Comparison of ENCODE assay signal across 14 mouse cellular contexts in the genomic region with DNA sequence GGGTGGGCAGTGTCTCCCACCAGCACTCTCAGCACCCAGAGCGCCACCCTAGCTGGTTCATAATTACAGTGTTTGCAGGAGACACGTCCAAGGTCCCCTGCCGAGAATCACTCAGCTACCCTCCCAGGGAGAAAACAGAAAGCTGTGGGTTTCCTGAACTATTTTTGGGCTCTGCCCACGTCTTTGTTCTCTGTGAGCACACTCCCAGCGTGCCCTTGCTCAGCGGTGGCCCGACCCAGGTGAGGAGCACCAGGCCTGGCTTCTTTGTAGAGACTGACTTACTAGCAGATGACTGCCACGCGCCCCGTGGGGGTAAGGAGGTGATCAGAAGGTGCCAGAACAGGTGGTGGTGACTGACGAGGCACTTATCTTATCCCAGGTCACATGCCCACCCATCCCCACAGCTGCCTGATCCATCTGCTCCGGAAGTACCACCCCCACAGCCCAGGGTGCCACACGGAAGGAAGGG. TPM values are rescaled to one million over a fixed set of nuclear protein-coding genes. Genes with fewer than 3 reads are reported as not detected.
DNase-seq lines count a peak whose midpoint lies in the region; ATAC-seq lines count a peak whose summit lies in the region.
"Had no signal": no experiment of that assay in that cellular context is flagged by ENCODE, and none has a peak within 500 bp of the region (broad histone marks: within the 10 kb centered on the region; RNA-seq: fewer than 3 reads in every experiment).

No protein-coding gene starts in this region.

- H3K4me1 ChIP-seq in midbrain, embryonic 11.5 days (ENCODE audit: control insufficient read depth, insufficient read depth, low read length): peaks cover 3% of the 10 kb centered on the region; the same call in 1 of the 2 replicates
- H3K4me1 ChIP-seq in midbrain, embryonic 14.5 days (ENCODE audit: control insufficient read depth, insufficient read depth, low read length): peaks cover 24% of the 10 kb centered on the region
- peaks cover 7% of the 10 kb centered on the region for H3K4me1 ChIP-seq in brown adipose tissue, adult 24 weeks (ENCODE audit: control insufficient read depth, insufficient read depth, insufficient read length, low read length)
- peaks cover 25% of the 10 kb centered on the region for H3K4me1 ChIP-seq in liver, embryonic 12.5 days
- H3K4me1 ChIP-seq: embryonic facial prominence, embryonic 15.5 days; lung, embryonic 15.5 days had no signal

- no peak overlapping the region for H3K27ac ChIP-seq in midbrain, embryonic 11.5 days (ENCODE audit: low read depth, low read length)
- no peak overlapping the region for H3K27ac ChIP-seq in midbrain, embryonic 14.5 days (replicated peaks; ENCODE audit: low read depth, low read length)
- 0 out of 2 replicates have a peak overlapping the region, but pooled peaks have one; percentile 4 for H3K27ac ChIP-seq in brown adipose tissue, adult 24 weeks (replicated peaks; ENCODE audit: low read depth, low read length)
- no peak overlapping the region for H3K27ac ChIP-seq in liver, embryonic 12.5 days
- H3K27ac ChIP-seq: embryonic facial prominence, embryonic 15.5 days; limb, embryonic 12.5 days; lung, embryonic 15.5 days; stomach, embryonic 15.5 days had no signal

- H3K9me3 ChIP-seq in midbrain, embryonic 11.5 days (ENCODE audit: control insufficient read depth, low read length): no peaks in the 10 kb centered on the region
- H3K9me3 ChIP-seq in midbrain, embryonic 14.5 days (ENCODE audit: control insufficient read depth, low read length): no peaks in the 10 kb centered on the region
- H3K9me3 ChIP-seq in liver, embryonic 12.5 days (replicated peaks): no peaks in the 10 kb centered on the region
- H3K9me3 ChIP-seq: embryonic facial prominence, embryonic 15.5 days; limb, embryonic 12.5 days; lung, embryonic 15.5 days; stomach, embryonic 15.5 days had no signal

- intact Hi-C loops in left cerebral cortex, postnatal 25 days (cut with DNase I): loop anchor here (10.0 kb wide), 1 partner anchor 45 kb away; no protein-coding TSS in a partner anchor

- WGBS in midbrain, embryonic 11.5 days: 67% methylated on average over 13 of the region's 13 CpGs
- 69% methylated on average over 13 of the region's 13 CpGs for WGBS in midbrain, embryonic 14.5 days
- WGBS in liver, embryonic 12.5 days (ENCODE audit: insufficient replicate concordance): 33% methylated on average over 13 of the region's 13 CpGs

- H3K27me3 ChIP-seq in midbrain, embryonic 11.5 days (ENCODE audit: control insufficient read depth, insufficient read depth, low read length): no peaks in the 10 kb centered on the region
- no peaks in the 10 kb centered on the region for H3K27me3 ChIP-seq in midbrain, embryonic 14.5 days (ENCODE audit: control insufficient read depth, insufficient read depth, low read length)
- H3K27me3 ChIP-seq in liver, embryonic 12.5 days (replicated peaks): peaks cover 88% of the 10 kb centered on the region
- H3K27me3 ChIP-seq: embryonic facial prominence, embryonic 15.5 days; stomach, embryonic 15.5 days had no signal

- no peak overlapping the region for H3K4me2 ChIP-seq in midbrain, embryonic 11.5 days
- no peak overlapping the region for H3K4me2 ChIP-seq in midbrain, embryonic 14.5 days (ENCODE audit: low read length)
- H3K4me2 ChIP-seq in liver, embryonic 12.5 days: no peak overlapping the region
- H3K4me2 ChIP-seq: embryonic facial prominence, embryonic 15.5 days; limb, embryonic 12.5 days; lung, embryonic 15.5 days; stomach, embryonic 15.5 days had no signal

- H3K9ac ChIP-seq in midbrain, embryonic 11.5 days (ENCODE audit: low read length): no peak overlapping the region
- no peak overlapping the region for H3K9ac ChIP-seq in midbrain, embryonic 14.5 days (replicated peaks; ENCODE audit: low read length)
- no peak overlapping the region for H3K9ac ChIP-seq in liver, embryonic 12.5 days
- H3K9ac ChIP-seq: embryonic facial prominence, embryonic 15.5 days; limb, embryonic 12.5 days; lung, embryonic 15.5 days; stomach, embryonic 15.5 days had no signal

- H3K36me3 ChIP-seq in midbrain, embryonic 11.5 days (ENCODE audit: control insufficient read depth, insufficient read depth, low read length): no peaks in the 10 kb centered on the region
- H3K36me3 ChIP-seq in midbrain, embryonic 14.5 days (ENCODE audit: control insufficient read depth, insufficient read depth, low read length): no peaks in the 10 kb centered on the region
- H3K36me3 ChIP-seq in liver, embryonic 12.5 days: no peaks in the 10 kb centered on the region
- H3K36me3 ChIP-seq: embryonic facial prominence, embryonic 15.5 days; limb, embryonic 12.5 days; lung, embryonic 15.5 days; stomach, embryonic 15.5 days had no signal

- peak; percentile 8 for DNase-seq in midbrain, embryonic 11.5 days (ENCODE audit: low spot score, missing footprints)
- no peak for DNase-seq in midbrain, embryonic 14.5 days
- DNase-seq in left cerebral cortex, postnatal 25 days (ENCODE audit: low spot score in 2 of 2): peak; percentile 50 to 85
- DNase-seq in thymus, postnatal 36 days: peak; percentile 30 to 54
- no peak for DNase-seq in ovary, postnatal 36 days (ENCODE audit: low spot score)
- DNase-seq: adrenal gland, postnatal 14 days; cerebellum, adult 8-10 months had no signal

- no peak overlapping the region for H3K4me3 ChIP-seq in midbrain, embryonic 11.5 days (ENCODE audit: low read depth, low read length)
- no peak overlapping the region for H3K4me3 ChIP-seq in midbrain, embryonic 14.5 days (replicated peaks; ENCODE audit: low read depth, low read length)
- H3K4me3 ChIP-seq in brown adipose tissue, adult 24 weeks (ENCODE audit: insufficient read depth, low read depth, low read length): no peak overlapping the region
- H3K4me3 ChIP-seq in liver, embryonic 12.5 days: no peak overlapping the region
- H3K4me3 ChIP-seq: embryonic facial prominence, embryonic 15.5 days; limb, embryonic 12.5 days; lung, embryonic 15.5 days; stomach, embryonic 15.5 days had no signal

- no peak for ATAC-seq in midbrain, embryonic 11.5 days (ENCODE audit: low FRiP score)
- ATAC-seq in midbrain, embryonic 14.5 days (ENCODE audit: low FRiP score, low TSS enrichment): no peak
- no peak for ATAC-seq in liver, embryonic 12.5 days
- ATAC-seq: intestine, postnatal 0 days had no signal

RNA-seq across cellular contexts. Expression of a gene that starts 50.1 kb away (rescaled TPM):
- polyA plus RNA-seq in midbrain, embryonic 11.5 days (2014; fragmentation: Nextera tagmentation; extraction: Ambion mirVana): 0.75 and 0.96 TPM in 2 replicates
- 3.1 and 5.2 TPM in 2 replicates for polyA plus RNA-seq in midbrain, embryonic 14.5 days (2014; fragmentation: Nextera tagmentation; extraction: Ambion mirVana)
- polyA plus RNA-seq in brown adipose tissue, adult 24 weeks (2012; ENCODE audit: insufficient read depth, insufficient read length, missing spikeins): 48.2 and 67.9 TPM in 2 replicates
- total RNA-seq in left cerebral cortex, postnatal 25 days (2021): 100 to 1,000 TPM; 192 to 207 TPM
- 0.19 and 0.43 TPM in 2 replicates for polyA plus RNA-seq in liver, embryonic 12.5 days (2016; fragmentation: Nextera tagmentation; extraction: Ambion mirVana)

Comparison
In these comparisons a context has a peak if more than half of its experiments do, and no peak if none do; other contexts are left out.
1. DNase-seq: peak in midbrain, embryonic 11.5 days (single experiment), left cerebral cortex, postnatal 25 days (2 of 2) and thymus, postnatal 36 days (2 of 2); none in midbrain, embryonic 14.5 days (single experiment) and ovary, postnatal 36 days (single experiment).